Mouse (Mus musculus) cerebellum, adult 8-10 months (tissue): ENCODE data around the gene Heatr4.
A peak's percentile ranks its signal among the peaks of the same experiment; 100 is the strongest.
"Not testable (repeated sequence)": the region's sequence is repeated elsewhere in the genome, so short reads cannot be mapped to it uniquely, and the experiment has no call there.

Source experiments
- DNase-seq: peaks from one replicate; pipeline ENCODE4 v3.0.0; 2022

Heatr4 gene

GRCm38 (mm10) chr12:83984752-83985151 lies at the start of gene Heatr4:
Gene Heatr4, minus strand, starts transcription at chr12:83984852.
- no peak for DNase-seq

GRCm38 (mm10) chr12:84034108-84034507 lies 49.5 kb upstream of the Heatr4 start:
- no peak for DNase-seq

- not testable (repeated sequence) for DNase-seq
These were observed 48.6 kb upstream of the Heatr4 start for GRCm38 (mm10) chr12:84033302-84033701.

- DNase-seq: no peak
These were observed 48.2 kb upstream of the Heatr4 start for GRCm38 (mm10) chr12:84032854-84033253.

- DNase-seq: peak; percentile 82
These were observed 46.1 kb upstream of the Heatr4 start for GRCm38 (mm10) chr12:84030659-84031332.

- not testable (repeated sequence) for DNase-seq
These were observed 44.4 kb upstream of the Heatr4 start for GRCm38 (mm10) chr12:84029043-84029442.

GRCm38 (mm10) chr12:84028328-84028727 lies 43.7 kb upstream of the Heatr4 start:
- DNase-seq: not testable (repeated sequence)

GRCm38 (mm10) chr12:84025888-84026287 lies 41.2 kb upstream of the Heatr4 start:
- DNase-seq: no peak

GRCm38 (mm10) chr12:84023052-84023745 lies 38.5 kb upstream of the Heatr4 start:
- DNase-seq: no peak

- DNase-seq: not testable (repeated sequence)
These were observed 37.6 kb upstream of the Heatr4 start for GRCm38 (mm10) chr12:84022266-84022665.

- DNase-seq: not testable (repeated sequence)
These were observed 35.9 kb upstream of the Heatr4 start for GRCm38 (mm10) chr12:84020528-84020927.

- no peak for DNase-seq
These were observed 29.0 kb upstream of the Heatr4 start for GRCm38 (mm10) chr12:84013701-84014100.

GRCm38 (mm10) chr12:84013130-84013529 lies 28.5 kb upstream of the Heatr4 start:
- DNase-seq: no peak

- peak; percentile 62 for DNase-seq
These were observed 26.8 kb upstream of the Heatr4 start for GRCm38 (mm10) chr12:84011251-84012040.

- DNase-seq: no peak
These were observed 25.5 kb upstream of the Heatr4 start for GRCm38 (mm10) chr12:84010201-84010600.

- peak; percentile 32 for DNase-seq
These were observed 24.7 kb upstream of the Heatr4 start, which contains the start of gene Acot1 for GRCm38 (mm10) chr12:84009171-84009965. Gene Acot1, plus strand, starts transcription at chr12:84009490.

- DNase-seq: no peak
These were observed 24.1 kb upstream of the Heatr4 start for GRCm38 (mm10) chr12:84008729-84009128.

- no peak for DNase-seq
These were observed 23.6 kb upstream of the Heatr4 start for GRCm38 (mm10) chr12:84008251-84008650.

- DNase-seq: no peak
These were observed 19.2 kb upstream of the Heatr4 start for GRCm38 (mm10) chr12:84003866-84004265.

- DNase-seq: no peak
These were observed 15.8 kb upstream of the Heatr4 start for GRCm38 (mm10) chr12:84000418-84000817.

GRCm38 (mm10) chr12:83999237-83999636 lies 14.6 kb upstream of the Heatr4 start:
- not testable (repeated sequence) for DNase-seq

GRCm38 (mm10) chr12:83998341-83999107 lies 13.9 kb upstream of the Heatr4 start:
- no peak for DNase-seq
